Mouse (Mus musculus) embryonic facial prominence, embryonic 11.5 days (tissue): Measurements from ENCODE around the gene Agap1. TPM values are rescaled to one million over a fixed set of nuclear protein-coding genes. Genes with fewer than 3 reads are reported as not detected.

Source experiments
- ATAC-seq: fragments of 200-750 bp; cut with Nextera tagmentation; replicated peaks from 2 replicates; pipeline ENCODE4 v1.8.0; 2017; ENCODE audit warnings: low read depth; ENCODE audit not compliant: insufficient number of reproducible peaks, low FRiP score, low TSS enrichment
- DNase-seq: peaks from one replicate; pipeline ENCODE4 v3.0.0-alpha.2; 2015; ENCODE audit warnings: low spot score
- H3K27ac ChIP-seq: fragments of 300-500 bp; sonication (generic); replicated peaks from 2 replicates; pipeline ENCODE4 v1.5.1; 2014; ENCODE audit warnings: mild to moderate bottlenecking, low read depth, low read length, control low read depth
- H3K27me3 ChIP-seq: fragments of 300-500 bp; sonication (generic); 2 replicates; pipeline ENCODE4 v1.6.1; 2014; ENCODE audit warnings: mild to moderate bottlenecking, low read length, moderate library complexity, mixed read lengths; ENCODE audit not compliant: control insufficient read depth, insufficient read depth
- H3K36me3 ChIP-seq: fragments of 300-500 bp; sonication (generic); replicated peaks from 2 replicates; pipeline ENCODE4 v1.6.1; 2014; ENCODE audit warnings: low read depth, mild to moderate bottlenecking, low read length, moderate library complexity, mixed read lengths; ENCODE audit not compliant: control insufficient read depth, insufficient read depth
- H3K4me1 ChIP-seq: fragments of 300-500 bp; sonication (generic); 2 replicates; pipeline ENCODE4 v1.6.1; 2014; ENCODE audit warnings: low read length, mixed read lengths; ENCODE audit not compliant: control insufficient read depth, insufficient read depth
- H3K4me2 ChIP-seq: fragments of 300-500 bp; sonication (generic); 2 replicates; pipeline ENCODE4 v1.6.1; 2014; ENCODE audit warnings: low read depth, mild to moderate bottlenecking, control low read depth, low read length, moderate library complexity
- H3K4me3 ChIP-seq: fragments of 300-500 bp; sonication (generic); 2 replicates; pipeline ENCODE4 v1.5.1; 2014; ENCODE audit warnings: low read depth, low read length, control low read depth
- H3K9ac ChIP-seq: fragments of 300-500 bp; sonication (generic); replicated peaks from 2 replicates; pipeline ENCODE4 v1.6.1; 2014; ENCODE audit warnings: mild to moderate bottlenecking, control low read depth, low read length
- H3K9me3 ChIP-seq: fragments of 300-500 bp; sonication (generic); replicated peaks from 2 replicates; pipeline ENCODE4 v1.6.1; 2016; ENCODE audit warnings: mild to moderate bottlenecking, low read length, inconsistent platforms, mixed read lengths; ENCODE audit not compliant: control insufficient read depth
- whole genome bisulfite sequencing: fragments of 180-500 bp; shearing (Covaris S2); extraction: QIAGEN DNeasy Blood & Tissue Kit; methylation state at CpG from one replicate; pipeline ENCODE4 v1.1.7; 2014; 5-methylcytosine and 5-hydroxymethylcytosine counted together
- polyA plus RNA-seq: library from polyadenylated mRNA; unstranded; fragments of >200 nt; fragmentation: Nextera tagmentation; extraction: Ambion mirVana; gene quantifications from 2 replicates; pipeline ENCODE4 v1.2.1, GENCODE M21; 2014

The Agap1 gene
- polyA plus RNA-seq, 1 experiment from 2014 or later = 15.4 TPM

- H3K27me3 ChIP-seq = peaks cover 6% of the 10 kb centered on the region; the same call in 1 of the 2 replicates
- no peak overlapping the region for H3K4me2 ChIP-seq
- no peak overlapping the region for H3K27ac ChIP-seq
- H3K4me3 ChIP-seq = no peak overlapping the region
- no peak overlapping the region for H3K9ac ChIP-seq
- no peak for DNase-seq
- WGBS = 74% methylated on average over 5 of the region's 5 CpGs
- H3K36me3 ChIP-seq = no peaks in the 10 kb centered on the region
- H3K9me3 ChIP-seq = no peaks in the 10 kb centered on the region
- no peak for ATAC-seq
- H3K4me1 ChIP-seq = peaks cover 6% of the 10 kb centered on the region
Measured at GRCm38 (mm10) chr1:89583369-89583768, 128.8 kb downstream of the Agap1 start.

DNA sequence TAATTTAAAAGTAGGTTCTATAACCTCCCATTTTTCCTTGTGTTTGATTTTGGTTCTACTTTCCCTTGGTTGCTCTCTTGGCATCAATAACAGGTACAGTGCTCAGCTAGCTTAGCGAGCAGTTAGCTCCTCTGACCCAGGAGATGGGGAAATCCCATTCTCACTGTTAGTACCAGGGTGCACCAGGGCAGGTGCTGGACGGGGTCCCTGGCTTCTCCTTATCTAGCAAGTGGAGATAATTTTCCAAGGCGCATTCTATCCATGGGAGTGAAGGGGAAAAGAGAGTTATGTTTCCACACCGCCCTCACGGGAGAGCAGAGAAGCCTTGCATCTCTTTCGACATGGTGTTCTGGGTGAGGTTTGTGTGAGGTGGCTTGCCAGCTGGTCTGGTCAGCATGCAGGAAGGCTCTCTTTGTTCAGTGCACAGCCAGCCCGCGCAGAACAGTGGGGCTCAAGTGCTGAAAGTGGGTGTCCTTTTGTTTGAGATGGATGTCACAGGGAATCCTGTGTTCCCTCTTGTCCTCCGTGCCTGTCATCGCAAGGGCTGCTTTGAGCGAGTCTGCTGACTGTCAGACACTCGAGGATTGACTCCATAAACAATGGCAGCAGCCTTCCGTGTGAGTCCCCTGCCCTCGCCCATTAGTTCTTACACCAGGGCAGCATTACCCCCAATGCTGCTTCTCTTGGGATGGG lies 132.5 kb downstream of the Agap1 start:
- Histone ChIP-seq H3K27ac (no peak overlapping the region), H3K27me3 (no peaks in the 10 kb centered on the region), H3K4me3 (no peak overlapping the region), H3K9ac (no peak overlapping the region), H3K36me3 (no peaks in the 10 kb centered on the region), H3K9me3 (no peaks in the 10 kb centered on the region; the same call in 1 of the 2 replicates), H3K4me2 (no peak overlapping the region), H3K4me1 (no peaks in the 10 kb centered on the region)
- WGBS = 64% methylated on average over 14 of the region's 14 CpGs
- DNase-seq = no peak
- no peak for ATAC-seq

DNA sequence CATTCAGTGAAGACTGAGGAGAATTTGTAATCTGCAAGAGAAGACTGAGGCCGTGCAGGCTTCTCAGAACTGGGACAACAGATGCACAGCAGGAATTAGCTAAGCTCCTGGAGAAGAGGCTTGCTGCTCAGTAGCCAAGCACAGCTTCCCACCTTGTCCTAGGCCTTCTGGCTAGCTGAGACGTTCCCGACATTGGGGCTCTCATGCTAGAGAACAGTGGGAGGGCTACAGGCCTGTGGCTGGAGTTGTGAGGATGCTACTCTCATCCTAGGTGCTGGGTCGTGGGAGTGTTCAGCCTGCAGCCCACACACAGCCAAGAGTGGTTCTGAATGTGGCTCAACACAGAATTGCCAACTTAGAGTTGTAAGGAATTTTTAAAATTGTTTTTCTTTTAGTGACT lies 133.5 kb downstream of the Agap1 start:
- Histone ChIP-seq H3K36me3 (no peaks in the 10 kb centered on the region), H3K4me2 (no peak overlapping the region), H3K9me3 (no peaks in the 10 kb centered on the region; the same call in 1 of the 2 replicates), H3K4me3 (no peak overlapping the region), H3K4me1 (no peaks in the 10 kb centered on the region), H3K27ac (no peak overlapping the region), H3K27me3 (no peaks in the 10 kb centered on the region), H3K9ac (no peak overlapping the region)
- 57% methylated on average over 4 of the region's 4 CpGs for WGBS
- no peak for ATAC-seq
- DNase-seq = no peak

DNA sequence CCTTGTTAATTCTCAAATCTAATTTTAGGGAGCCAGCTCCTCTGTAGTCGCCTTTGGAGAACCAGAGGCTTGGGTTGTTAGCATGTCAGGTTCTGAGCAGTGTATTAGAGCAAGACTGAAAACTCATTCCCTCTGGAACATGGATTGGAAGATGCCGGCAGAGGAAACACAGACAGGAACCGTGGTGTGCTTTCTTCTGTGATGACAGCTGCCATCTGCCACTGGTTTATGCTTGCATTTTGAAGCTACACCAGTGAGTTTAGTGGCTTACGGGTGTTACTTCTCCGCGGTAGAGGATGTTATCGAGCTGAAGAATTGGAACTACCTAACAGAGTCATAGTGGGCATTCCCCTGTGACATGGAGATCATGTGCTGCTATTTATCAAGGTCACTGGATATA lies 136.4 kb downstream of the Agap1 start:
- H3K36me3 ChIP-seq = no peaks in the 10 kb centered on the region
- H3K27ac ChIP-seq = no peak overlapping the region
- H3K4me2 ChIP-seq = no peak overlapping the region
- H3K4me1 ChIP-seq = no peaks in the 10 kb centered on the region
- H3K27me3 ChIP-seq = no peaks in the 10 kb centered on the region
- no peak overlapping the region for H3K9ac ChIP-seq
- 93% methylated on average over 7 of the region's 7 CpGs for WGBS
- no peak overlapping the region for H3K4me3 ChIP-seq
- ATAC-seq (no peak), DNase-seq (no peak)
- H3K9me3 ChIP-seq = no peaks in the 10 kb centered on the region; the same call in 1 of the 2 replicates

DNA sequence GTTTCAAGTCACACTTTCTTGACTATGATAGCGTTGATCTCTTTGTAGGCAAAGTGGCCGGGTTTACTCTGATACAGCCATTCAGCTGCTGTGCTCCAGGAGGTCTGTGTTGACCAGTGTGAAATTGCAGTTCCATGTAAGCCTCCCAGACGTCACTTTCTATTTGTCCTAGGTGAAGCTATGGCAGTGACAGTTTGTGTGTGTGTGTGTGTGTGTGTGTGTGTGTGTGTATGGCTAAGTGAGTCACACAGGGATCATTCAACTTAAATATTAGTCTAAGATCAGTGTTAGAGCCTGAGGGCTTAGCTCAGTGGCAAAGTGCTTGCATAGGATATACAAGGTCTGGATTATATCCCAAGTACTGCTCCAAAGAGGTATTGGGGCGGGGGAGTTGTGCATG lies 138.6 kb downstream of the Agap1 start:
- Histone ChIP-seq H3K4me3 (no peak overlapping the region), H3K36me3 (no peaks in the 10 kb centered on the region), H3K9ac (no peak overlapping the region), H3K4me1 (no peaks in the 10 kb centered on the region), H3K9me3 (no peaks in the 10 kb centered on the region; the same call in 1 of the 2 replicates), H3K27me3 (no peaks in the 10 kb centered on the region), H3K27ac (no peak overlapping the region), H3K4me2 (no peak overlapping the region)
- no peak for DNase-seq
- WGBS = 86% methylated on average over 4 of the region's 4 CpGs
- no peak for ATAC-seq

DNA sequence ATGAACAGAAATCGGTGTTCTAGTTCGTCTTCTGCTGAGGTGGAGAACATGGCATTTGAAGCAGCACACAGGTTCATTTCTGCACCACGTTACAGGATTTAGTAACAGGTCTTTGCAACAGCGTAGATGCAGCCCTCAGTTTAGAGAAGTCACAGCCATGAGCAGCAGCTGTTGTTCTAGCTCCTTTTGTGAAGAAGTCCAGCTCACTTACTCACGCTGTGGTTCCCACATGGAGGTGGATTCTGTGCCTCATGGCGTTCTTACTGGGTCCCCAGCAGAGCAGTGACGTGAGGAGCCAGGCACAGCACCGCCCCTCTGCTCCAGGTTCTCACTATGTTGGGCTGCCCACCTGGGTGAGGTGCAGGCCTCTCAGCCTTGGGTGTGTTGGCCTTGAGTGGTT lies 140.4 kb downstream of the Agap1 start:
- 85% methylated on average over 8 of the region's 8 CpGs for WGBS
- Histone ChIP-seq H3K27me3 (no peaks in the 10 kb centered on the region), H3K36me3 (no peaks in the 10 kb centered on the region), H3K4me1 (no peaks in the 10 kb centered on the region; the same call in 1 of the 2 replicates), H3K27ac (no peak overlapping the region), H3K9ac (no peak overlapping the region), H3K4me3 (no peak overlapping the region), H3K4me2 (no peak overlapping the region), H3K9me3 (no peaks in the 10 kb centered on the region; the same call in 1 of the 2 replicates)
- ATAC-seq (no peak), DNase-seq (no peak)

GRCm38 (mm10) chr1:89595421-89595820 lies 140.8 kb downstream of the Agap1 start:
- Histone ChIP-seq H3K27ac (no peak overlapping the region), H3K9ac (no peak overlapping the region), H3K4me1 (no peaks in the 10 kb centered on the region; the same call in 1 of the 2 replicates), H3K36me3 (no peaks in the 10 kb centered on the region), H3K4me3 (no peak overlapping the region), H3K4me2 (no peak overlapping the region), H3K27me3 (no peaks in the 10 kb centered on the region), H3K9me3 (no peaks in the 10 kb centered on the region; the same call in 1 of the 2 replicates)
- ATAC-seq (no peak), DNase-seq (no peak)
- WGBS = 95% methylated on average over 7 of the region's 7 CpGs

DNA sequence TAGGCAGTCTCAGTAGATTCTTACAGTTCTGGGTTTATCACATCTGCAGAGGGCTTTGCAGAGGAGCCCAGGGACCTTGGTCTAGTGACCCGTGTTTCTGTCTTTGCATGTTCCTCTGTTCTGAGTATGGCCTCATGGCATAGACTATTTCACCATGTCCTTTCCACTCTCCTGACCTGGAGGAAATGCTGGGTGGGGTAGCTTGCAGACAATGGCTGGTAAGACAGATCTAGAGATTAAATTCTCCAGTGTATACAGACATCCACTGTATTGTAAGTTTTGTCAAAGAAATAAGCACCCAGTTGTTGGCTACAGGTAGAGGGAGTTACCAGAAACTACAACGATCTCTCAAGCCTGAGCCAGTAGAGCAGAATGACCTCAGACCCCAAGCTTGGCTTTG lies 141.6 kb downstream of the Agap1 start:
- Histone ChIP-seq H3K4me1 (peaks cover 2% of the 10 kb centered on the region), H3K4me2 (no peak overlapping the region), H3K27ac (no peak overlapping the region), H3K36me3 (no peaks in the 10 kb centered on the region), H3K9me3 (no peaks in the 10 kb centered on the region; the same call in 1 of the 2 replicates), H3K9ac (no peak overlapping the region), H3K27me3 (no peaks in the 10 kb centered on the region), H3K4me3 (no peak overlapping the region)
- DNase-seq = no peak
- ATAC-seq = no peak
- WGBS = 94% methylated on average over 2 of the region's 2 CpGs
